Mouse (Mus musculus) E14TG2a.4 (cell line): ENCODE data around the gene Mrpl28.
"Not testable (repeated sequence)": the region's sequence is repeated elsewhere in the genome, so short reads cannot be mapped to it uniquely, and the experiment has no call there.

Experiments used
- H3K27me3 ChIP-seq: 2 replicates; pipeline ENCODE4 v1.6.1; 2014; ENCODE audit warnings: low read length, control low read depth; ENCODE audit not compliant: insufficient read depth
- H3K36me3 ChIP-seq: 2 replicates; pipeline ENCODE4 v1.6.1; 2014; ENCODE audit warnings: low read length, control low read depth; ENCODE audit not compliant: insufficient read depth
- H3K4me1 ChIP-seq: replicated peaks from 2 replicates; pipeline ENCODE4 v1.6.1; 2014; ENCODE audit warnings: low read depth, low read length, control low read depth
- H3K4me3 ChIP-seq: replicated peaks from 2 replicates; pipeline ENCODE4 v1.5.1; 2014; ENCODE audit warnings: mild to moderate bottlenecking, low read length
- H3K9me3 ChIP-seq: 2 replicates; pipeline ENCODE4 v1.6.1; 2014; ENCODE audit warnings: low read length, control low read depth
- CTCF ChIP-seq: conservative IDR thresholded peaks from 2 replicates; pipeline ENCODE4 v1.5.1; 2014; ENCODE audit warnings: low read length
- NANOG ChIP-seq: IDR thresholded peaks from 2 replicates; pipeline ENCODE4 v1.6.1; 2014; ENCODE audit warnings: borderline replicate concordance, low read length, mixed read lengths
- POU5F1 ChIP-seq: IDR thresholded peaks from 2 replicates; pipeline ENCODE4 v1.6.1; 2014; ENCODE audit warnings: low read length, borderline replicate concordance

Mrpl28 gene

DNA sequence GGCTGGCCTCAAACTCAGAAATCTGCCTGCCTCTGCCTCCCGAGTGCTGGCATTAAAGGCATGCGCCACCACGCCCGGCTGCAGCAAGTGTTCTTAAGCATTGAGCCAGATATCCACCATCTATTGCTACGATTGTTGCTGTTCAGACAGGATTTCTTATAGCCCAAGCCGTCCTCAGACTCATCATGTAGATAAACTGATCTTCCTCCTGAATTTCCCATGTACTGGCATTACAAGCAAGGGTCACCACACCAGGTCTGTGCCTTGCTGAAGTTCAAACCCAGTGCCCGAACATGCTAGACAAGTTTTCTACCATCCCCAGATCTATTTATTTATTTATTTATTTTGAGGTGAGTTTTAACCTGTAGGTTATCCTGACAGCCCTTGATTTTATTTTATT lies 24.8 kb upstream of the Mrpl28 start:
- no peak for TF ChIP-seq NANOG
- no peak for TF ChIP-seq CTCF
- no peak for TF ChIP-seq POU5F1
- Histone ChIP-seq H3K36me3 (peaks cover 7% of the 10 kb centered on the region), H3K4me3 (no peak overlapping the region), H3K9me3 (no peaks in the 10 kb centered on the region), H3K27me3 (no peaks in the 10 kb centered on the region), H3K4me1 (peaks cover 51% of the 10 kb centered on the region)

DNA sequence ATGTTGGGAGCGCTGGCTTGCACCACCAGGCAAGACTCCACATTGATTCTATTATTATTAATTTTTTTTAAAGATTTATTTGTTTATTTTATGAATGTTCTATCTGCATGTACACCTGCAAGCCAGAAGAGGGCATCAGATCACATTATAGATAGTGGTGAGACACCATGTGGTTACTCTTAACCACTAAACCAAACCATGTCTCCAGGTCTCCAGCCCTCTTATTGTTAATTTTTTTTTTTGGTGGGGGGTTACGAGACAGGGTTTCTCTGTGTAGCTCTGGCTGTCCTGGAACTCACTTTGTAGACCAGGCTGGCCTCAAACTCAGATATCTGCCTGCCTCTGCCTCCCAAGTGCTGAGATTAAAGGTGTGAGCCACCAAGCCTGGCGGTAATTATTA lies 24.0 kb upstream of the Mrpl28 start:
- not testable (repeated sequence) for H3K36me3 ChIP-seq, H3K27me3 ChIP-seq, H3K9me3 ChIP-seq, H3K4me3 ChIP-seq
- peaks cover 42% of the 10 kb centered on the region for H3K4me1 ChIP-seq

DNA sequence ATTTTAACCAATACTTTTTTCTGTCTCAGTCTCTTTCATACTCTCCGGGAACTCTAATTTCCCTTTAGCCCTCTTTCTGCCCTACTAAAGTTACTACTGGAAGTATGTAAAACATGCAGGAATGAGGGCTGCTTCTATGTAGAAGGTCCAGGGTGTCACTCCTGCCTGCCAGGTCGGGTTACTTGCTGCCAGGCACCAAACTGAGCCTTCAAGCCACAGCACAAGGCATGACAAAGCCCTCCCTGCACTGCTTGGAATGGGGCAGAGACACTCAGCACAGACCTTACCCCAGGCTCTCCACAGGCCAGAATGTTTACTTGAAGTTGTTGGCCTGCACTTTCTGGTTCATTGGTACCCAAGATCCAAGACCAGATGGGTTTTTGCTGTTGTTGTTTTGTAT lies 23.1 kb upstream of the Mrpl28 start:
- no peak for TF ChIP-seq POU5F1
- no peak for TF ChIP-seq CTCF
- TF ChIP-seq NANOG: no peak
- no peak overlapping the region for H3K4me3 ChIP-seq
- peaks cover 37% of the 10 kb centered on the region for H3K4me1 ChIP-seq
- H3K9me3 ChIP-seq: no peaks in the 10 kb centered on the region
- no peaks in the 10 kb centered on the region for H3K27me3 ChIP-seq
- no peaks in the 10 kb centered on the region for H3K36me3 ChIP-seq

DNA sequence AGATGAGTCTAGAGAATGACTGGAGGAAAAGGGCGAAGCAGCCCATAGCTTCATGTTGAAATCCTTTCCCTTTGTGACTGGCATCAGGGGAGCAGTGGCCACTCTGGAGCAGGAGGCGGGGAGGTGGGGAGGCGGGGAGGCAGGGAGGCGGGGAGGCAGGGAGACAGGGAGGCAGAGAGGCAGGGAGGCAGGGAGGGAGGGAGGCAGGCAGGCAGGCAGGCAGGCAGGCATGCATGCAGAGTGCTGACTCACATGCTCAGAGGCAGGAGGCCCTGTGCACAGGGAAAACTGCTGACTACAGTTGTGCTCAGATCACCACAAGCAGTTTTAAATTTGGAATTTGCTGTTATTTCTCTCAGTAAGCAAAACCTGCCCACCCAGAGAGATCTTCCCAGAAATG lies 21.8 kb upstream of the Mrpl28 start:
- TF ChIP-seq NANOG (no peak), CTCF (no peak), POU5F1 (no peak)
- H3K36me3 ChIP-seq: no peaks in the 10 kb centered on the region
- H3K4me3 ChIP-seq: no peak overlapping the region
- no peaks in the 10 kb centered on the region for H3K27me3 ChIP-seq
- H3K9me3 ChIP-seq: no peaks in the 10 kb centered on the region
- peaks cover 42% of the 10 kb centered on the region for H3K4me1 ChIP-seq

DNA sequence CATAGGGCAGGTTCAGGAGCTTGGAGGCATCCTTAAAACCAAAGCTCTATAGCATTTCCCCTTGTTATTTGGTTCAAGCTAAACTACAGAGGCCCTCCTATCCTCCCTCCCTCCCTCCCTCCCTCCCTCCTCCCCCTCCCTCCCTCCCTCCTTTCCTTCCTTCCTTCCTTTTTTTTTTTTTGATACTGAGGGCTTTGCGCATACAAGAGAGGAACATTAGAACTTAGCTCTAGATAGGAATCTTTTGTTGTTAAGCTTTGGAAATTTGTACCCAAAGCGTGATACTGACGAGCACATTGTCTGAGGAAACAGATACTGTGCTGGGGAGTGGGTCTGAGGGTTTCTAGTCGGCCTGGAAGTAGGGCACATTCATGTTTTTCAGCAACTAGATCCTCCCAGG lies 17.7 kb upstream of the Mrpl28 start:
- Histone ChIP-seq H3K4me3 (no peak overlapping the region), H3K36me3 (no peaks in the 10 kb centered on the region), H3K4me1 (peaks cover 54% of the 10 kb centered on the region), H3K9me3 (no peaks in the 10 kb centered on the region), H3K27me3 (no peaks in the 10 kb centered on the region)
- TF ChIP-seq NANOG (no peak), POU5F1 (no peak), CTCF (no peak)

DNA sequence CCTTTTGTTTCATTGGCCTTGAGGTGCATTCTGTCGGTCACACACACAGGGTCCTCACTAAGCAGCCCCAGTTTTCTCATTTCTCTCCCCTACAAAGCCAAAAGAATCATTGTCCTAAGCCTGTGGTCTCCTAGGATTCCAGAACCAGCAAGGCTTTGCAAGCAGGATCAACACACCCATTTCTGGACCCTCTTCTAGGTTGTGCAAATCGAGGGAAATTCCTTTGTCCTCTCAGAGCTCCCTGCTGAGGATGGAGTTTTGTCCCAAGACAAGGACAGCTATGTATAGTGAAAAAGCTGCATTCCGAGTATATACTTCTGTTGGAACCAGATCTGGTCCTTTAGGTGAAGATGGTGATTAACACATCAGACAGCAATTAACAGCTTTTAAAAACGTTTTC lies 13.1 kb upstream of the Mrpl28 start:
- TF ChIP-seq POU5F1 (no peak), NANOG (peak; percentile 36; the same call in 1 of the 2 replicates), CTCF (no peak)
- Histone ChIP-seq H3K27me3 (peaks cover 12% of the 10 kb centered on the region), H3K4me3 (peak overlapping the region; percentile 66; the same call in 1 of the 2 replicates), H3K36me3 (peaks cover 4% of the 10 kb centered on the region), H3K9me3 (no peaks in the 10 kb centered on the region), H3K4me1 (peaks cover 68% of the 10 kb centered on the region)

DNA sequence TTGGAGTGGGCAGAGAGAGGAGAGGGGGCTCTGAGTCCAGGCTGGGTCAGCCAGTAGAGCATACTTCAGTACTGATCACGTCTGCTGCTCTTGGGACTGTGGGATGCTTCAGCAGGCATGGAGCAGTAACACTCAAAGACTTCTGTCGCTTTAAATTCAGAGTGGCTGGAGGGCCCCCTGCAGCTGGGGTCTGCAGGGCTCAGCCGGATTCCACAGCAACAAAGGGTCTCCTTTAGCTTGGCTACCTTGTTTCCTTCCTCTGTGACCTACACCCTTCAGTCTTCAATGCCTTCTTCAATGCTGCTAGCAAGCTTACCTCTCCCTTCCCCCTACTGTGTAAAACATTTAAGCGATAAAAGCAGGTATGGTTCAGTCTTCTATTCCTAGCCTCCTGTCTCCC lies 12.3 kb upstream of the Mrpl28 start:
- Histone ChIP-seq H3K36me3 (peaks cover 13% of the 10 kb centered on the region), H3K4me1 (peaks cover 70% of the 10 kb centered on the region), H3K4me3 (peak overlapping the region; percentile 66), H3K27me3 (peaks cover 20% of the 10 kb centered on the region), H3K9me3 (no peaks in the 10 kb centered on the region)
- no peak for TF ChIP-seq POU5F1
- peak; percentile 32 for TF ChIP-seq NANOG

DNA sequence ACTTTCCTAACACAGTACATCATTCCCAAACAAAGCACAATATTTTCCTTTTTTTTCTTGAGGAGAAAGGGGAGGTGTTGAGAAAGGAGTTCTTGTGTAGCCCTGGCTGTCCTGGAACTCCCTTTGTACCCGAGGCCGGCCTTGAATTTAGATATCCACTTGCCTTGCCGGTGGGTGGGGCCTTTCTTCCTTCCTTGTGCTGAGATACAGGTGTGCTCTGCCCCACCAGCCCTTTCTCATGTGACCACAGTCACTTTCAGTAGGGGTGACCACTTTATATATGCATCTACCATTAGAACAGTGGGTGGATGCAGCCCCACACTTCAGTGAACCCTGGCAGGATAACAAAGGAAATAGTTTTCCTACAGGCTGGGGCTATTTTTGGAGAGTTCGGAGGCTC lies 11.6 kb upstream of the Mrpl28 start:
- no peak for TF ChIP-seq NANOG
- peaks cover 72% of the 10 kb centered on the region for H3K4me1 ChIP-seq
- H3K9me3 ChIP-seq: no peaks in the 10 kb centered on the region
- H3K36me3 ChIP-seq: peaks cover 17% of the 10 kb centered on the region
- peak overlapping the region; percentile 66 for H3K4me3 ChIP-seq
- H3K27me3 ChIP-seq: peaks cover 20% of the 10 kb centered on the region

DNA sequence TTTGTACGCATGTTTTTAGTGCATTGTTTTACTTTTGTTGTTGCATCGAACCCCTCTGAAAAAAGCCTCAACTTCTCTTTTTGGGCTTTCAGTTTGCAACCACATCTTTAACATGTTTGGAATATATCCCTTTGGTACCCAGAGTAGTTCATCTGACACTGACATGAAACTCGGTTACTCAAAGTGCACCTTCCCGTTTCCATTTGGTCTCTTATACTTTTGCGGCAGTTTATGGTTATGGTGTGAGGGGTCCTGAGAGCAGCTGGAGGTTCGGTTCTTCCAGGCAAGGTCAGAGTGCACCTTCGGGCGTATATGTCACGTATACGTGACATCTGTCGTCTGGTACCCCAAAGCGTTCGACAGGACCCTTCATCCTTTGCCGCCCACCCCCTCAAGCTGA lies 10.5 kb upstream of the Mrpl28 start:
- Histone ChIP-seq H3K9me3 (no peaks in the 10 kb centered on the region), H3K36me3 (peaks cover 27% of the 10 kb centered on the region), H3K4me1 (peaks cover 82% of the 10 kb centered on the region), H3K27me3 (peaks cover 20% of the 10 kb centered on the region), H3K4me3 (peak overlapping the region; percentile 82)
- TF ChIP-seq POU5F1 (no peak), NANOG (no peak), CTCF (no peak)
